Mouse (Mus musculus) gastrocnemius, postnatal 14 days (tissue): ENCODE results near the gene Sgcb. TPM values are rescaled to one million over a fixed set of nuclear protein-coding genes. Genes with fewer than 3 reads are reported as not detected.
"Not testable (repeated sequence)": the region's sequence is repeated elsewhere in the genome, so short reads cannot be mapped to it uniquely, and the experiment has no call there.

ENCODE experiments used
- DNase-seq: peaks from one replicate; pipeline ENCODE4 v3.0.0; 2021; ENCODE audit warnings: mixed read lengths
- intact Hi-C: fragments of 180-260 bp; cut with DNase I; formaldehyde crosslinking; loops from one replicate; pipeline ENCODE4 v1.15.1; 2025; ENCODE audit warnings: low total_unique reads
- total RNA-seq, 2 experiments: library from RNA; stranded (reverse); gene quantifications; 2 replicates each; pipeline ENCODE4 v1.2.3; 2021

Gene Sgcb
- total RNA-seq, 2 experiments from 2014 or later, result 93.5 to 99.0 TPM

- intact Hi-C loops, result no loop called here
- DNase-seq, result no peak
Measured at GRCm38 (mm10) chr5:73587119-73587518, 60.5 kb downstream of the Sgcb start.

- DNase-seq, result no peak
- intact Hi-C loops, result no loop called here
Measured at GRCm38 (mm10) chr5:73586597-73586996, 61.0 kb downstream of the Sgcb start.

- intact Hi-C loops, result no loop called here
- DNase-seq, result no peak
Measured at GRCm38 (mm10) chr5:73585212-73586115, 62.1 kb downstream of the Sgcb start.

- intact Hi-C loops, result not testable (repeated sequence)
Measured at GRCm38 (mm10) chr5:73584011-73584410, 63.6 kb downstream of the Sgcb start.

More at GRCm38 (mm10) chr5:73584011-73584410, 63.6 kb downstream of the Sgcb start:
- not testable (repeated sequence) for DNase-seq

Other genes with a start within 250 kb of the Sgcb start
- gene Cwh43, start 241.7 kb downstream of the Sgcb start, total RNA-seq, result not detected
- gene Dcun1d4, start 166.8 kb downstream of the Sgcb start, total RNA-seq, result 10 to 100 TPM in 1 of 2 experiments, 1 to 10 TPM in 1; 8.1 to 12.0 TPM
- not detected for gene Lrrc66, start 15.3 kb downstream of the Sgcb start, total RNA-seq
- gene Spata18, start 3.6 kb upstream of the Sgcb start, total RNA-seq, result under 1 TPM in 1 of 2 experiments, not detected in 1; 0.27 TPM